In the genomic region with DNA sequence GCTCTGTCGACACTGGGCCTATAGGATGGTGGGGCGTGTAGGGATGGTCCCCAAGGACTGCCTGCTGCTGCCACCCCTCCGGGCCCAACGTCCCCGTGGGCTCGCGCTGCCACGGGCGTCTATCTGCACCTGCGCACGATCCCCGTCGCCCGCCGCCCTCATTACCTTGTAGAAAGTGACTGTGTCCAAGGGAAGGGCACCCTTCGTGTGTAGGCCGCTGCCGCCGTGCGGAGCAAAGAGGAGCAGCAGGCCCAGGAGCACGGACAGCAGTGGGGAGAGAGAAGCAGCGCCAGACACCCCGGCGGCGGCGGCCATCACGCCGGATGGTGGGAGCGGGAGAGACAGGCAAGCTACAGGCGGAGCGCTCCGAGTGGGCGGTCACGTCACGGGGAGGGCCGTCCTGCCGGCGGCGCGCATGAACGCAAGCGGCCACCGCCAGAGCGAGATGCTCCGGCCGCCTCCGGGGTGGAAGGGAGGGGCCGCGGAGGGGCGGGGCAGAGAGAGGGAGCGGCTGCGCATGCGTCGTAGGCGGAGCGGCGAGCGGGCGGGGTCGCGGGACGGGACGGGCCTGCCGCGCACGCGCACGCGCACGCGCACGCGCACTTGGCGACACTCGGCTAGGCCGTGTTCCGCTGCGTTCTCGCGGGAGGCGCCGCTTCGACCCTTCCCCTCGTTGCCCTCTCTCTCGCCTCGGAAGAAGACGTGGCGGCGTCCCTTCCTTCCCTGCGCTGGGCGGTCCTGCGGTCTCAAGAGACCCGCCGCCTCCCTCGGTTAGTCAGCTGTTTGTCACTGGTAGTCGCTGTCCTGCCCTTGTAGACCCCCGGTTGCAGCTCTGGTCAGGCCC, we compare ENCODE assay signal across 8 mouse cellular contexts. TPM values are rescaled to one million over a fixed set of nuclear protein-coding genes. Genes with fewer than 3 reads are reported as not detected.
DNase-seq lines count a peak whose midpoint lies in the region; ATAC-seq and TF ChIP-seq lines count a peak whose summit lies in the region.

A gene (minus strand): TSS at position 481 of the 844 bp plus-strand sequence.

- peak within 1 kb of the TSS; percentile 95 for H3K9ac ChIP-seq in forebrain, embryonic 15.5 days (replicated peaks)

- ATAC-seq in forebrain, embryonic 15.5 days (replicated peaks): peak; percentile 95
- ATAC-seq in neutrophil, adult 5-6 weeks (ENCODE audit: extremely low read depth, insufficient number of reproducible peaks, low FRiP score, poor library complexity, severe bottlenecking): peak; percentile 78

- H3K9me3 ChIP-seq in forebrain, embryonic 15.5 days: no peaks in the 10 kb centered on the region

- no peak for TF ChIP-seq CTCF in lung, adult 2 months (IDR thresholded peaks at IDR 0.05; ENCODE audit: insufficient read depth, low read length)

- H3K27me3 ChIP-seq in forebrain, embryonic 15.5 days: no peaks in the 10 kb centered on the region

- H3K4me1 ChIP-seq in forebrain, embryonic 15.5 days: peaks cover 27% of the 10 kb centered on the region
- peaks cover 8% of the 10 kb centered on the region; the same call in 1 of the 2 replicates for H3K4me1 ChIP-seq in lung, adult 2 months (ENCODE audit: control insufficient read depth, insufficient read depth, low read length)

- DNase-seq in ES-CJ7 (ENCODE audit: low read depth, low spot score): peak; percentile 94
- DNase-seq in cerebellum, adult 11 months: peak; percentile 99
- DNase-seq in heart, postnatal 25 days (ENCODE audit: low spot score): peak; percentile 98
- DNase-seq in layer of hippocampus, adult 18-20 months (ENCODE audit: low spot score in 2 of 2): peak; percentile 98 to 99
- peak; percentile 98 for DNase-seq in lung, adult 2 months
- peak; percentile 97 for DNase-seq in thymus, adult 18-20 months

- peak within 1 kb of the TSS; percentile 96 for H3K27ac ChIP-seq in forebrain, embryonic 15.5 days (replicated peaks)

- intact Hi-C loops in heart, postnatal 25 days (cut with DNase I): no loop called here

- H3K4me2 ChIP-seq in forebrain, embryonic 15.5 days (replicated peaks): peak within 1 kb of the TSS; percentile 74

- H3K4me3 ChIP-seq in forebrain, embryonic 15.5 days: peak within 1 kb of the TSS; percentile 90
- peak within 1 kb of the TSS; percentile 99 for H3K4me3 ChIP-seq in lung, adult 2 months (replicated peaks; ENCODE audit: extremely low read depth, low read depth, low read length)

- WGBS in forebrain, embryonic 15.5 days: under 1% methylated on average over 96 of the region's 97 CpGs
- under 1% methylated on average over 83 of the region's 97 CpGs for WGBS in lung, adult 2 months

- peak; percentile 99 for TF ChIP-seq POLR2A in lung, adult 2 months (IDR thresholded peaks at IDR 0.05; ENCODE audit: borderline replicate concordance, extremely low read depth, low read depth, low read length)

- H3K36me3 ChIP-seq in forebrain, embryonic 15.5 days: peaks cover 22% of the 10 kb centered on the region

RNA-seq across cellular contexts. Expression of the gene that starts here (rescaled TPM):
- polyA plus RNA-seq in forebrain, embryonic 15.5 days (2015; fragmentation: Nextera tagmentation; extraction: Ambion mirVana): 137 and 144 TPM in 2 replicates
- total RNA-seq in heart, postnatal 25 days (2021): 10 to 100 TPM; 83.2 to 84.7 TPM
- 100 to 1,000 TPM; 140 to 150 TPM for total RNA-seq in layer of hippocampus, adult 18-20 months (2021)
- polyA plus RNA-seq in lung, adult 2 months (2012; rRNA removed): 30.3 and 34.0 TPM in 2 replicates
- total RNA-seq in neutrophil, adult 5-6 weeks (2017): 362 and 399 TPM in 2 replicates

Comparison
In these comparisons a context has a peak if more than half of its experiments do, and no peak if none do; other contexts are left out.
1. Peak in every context shown above with its lines: DNase-seq, ATAC-seq, H3K4me3 ChIP-seq and H3K27ac ChIP-seq.